Mouse (Mus musculus): ENCODE results near the gene Ugt1a10. TPM values are rescaled to one million over a fixed set of nuclear protein-coding genes. Genes with fewer than 3 reads are reported as not detected.
"Not testable (repeated sequence)": the region's sequence is repeated elsewhere in the genome, so short reads cannot be mapped to it uniquely, and the experiment has no call there.

The Ugt1a10 gene
- polyA plus RNA-seq, 1 experiment from 2014 or later = not detected

GRCm38 (mm10) chr1:88213061-88213460 is 157.9 kb downstream of the Ugt1a10 start:
- Histone ChIP-seq H3K27ac (replicated peaks) (no peak overlapping the region), H3K36me3 (replicated peaks) (no peaks in the 10 kb centered on the region), H3K4me1 (no peaks in the 10 kb centered on the region), H3K4me3 (no peak overlapping the region), H3K9me3 (peaks cover 52% of the 10 kb centered on the region), H3K27me3 (replicated peaks; ENCODE audit: low read depth, poor library complexity, severe bottlenecking) (no peaks in the 10 kb centered on the region)
- no peak for DNase-seq (ENCODE audit: low spot score)
- 84% methylated on average over 1 of the region's 1 CpGs for WGBS

DNA sequence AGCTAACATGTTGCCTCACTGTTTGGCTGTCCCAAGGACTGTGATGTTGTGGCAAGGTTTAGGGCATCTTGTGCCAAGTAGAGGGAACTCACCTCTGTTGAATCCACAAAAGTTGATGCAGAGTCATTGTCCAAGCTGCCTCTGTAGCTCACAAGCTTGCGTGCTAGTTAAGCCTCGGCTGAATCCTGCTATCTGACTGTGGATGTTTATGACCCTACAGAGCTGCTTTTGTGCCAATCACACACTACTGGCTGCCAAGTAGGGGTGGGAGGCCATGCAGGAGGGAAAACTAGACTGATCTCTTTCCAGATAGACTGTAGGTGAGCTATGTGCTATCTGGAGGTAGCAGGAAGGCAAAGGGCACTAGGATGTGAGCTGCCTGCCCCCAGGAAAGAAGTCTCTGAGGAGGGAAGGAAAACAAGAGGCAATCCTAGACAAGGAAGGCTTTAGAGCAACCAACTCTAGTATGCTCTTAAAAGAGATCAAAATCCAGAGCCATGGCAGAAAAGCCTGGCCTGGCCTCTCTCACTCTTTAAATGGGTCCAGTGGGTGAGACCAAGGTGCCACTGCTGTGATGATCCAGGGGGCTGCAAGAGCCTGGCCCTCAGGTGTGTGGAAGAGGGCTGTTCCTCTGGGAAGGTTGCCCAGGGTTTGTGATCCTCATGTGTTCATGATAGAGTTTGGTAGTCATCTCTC is 158.7 kb downstream of the Ugt1a10 start:
- 84% methylated on average over 2 of the region's 2 CpGs for WGBS

GRCm38 (mm10) chr1:88214462-88214952 is 159.3 kb downstream of the Ugt1a10 start:
- WGBS = 81% methylated on average over 2 of the region's 2 CpGs
- no peaks in the 10 kb centered on the region for H3K27me3 ChIP-seq (replicated peaks; ENCODE audit: low read depth, poor library complexity, severe bottlenecking)
- H3K4me3 ChIP-seq = no peak overlapping the region
- H3K9me3 ChIP-seq = peaks cover 52% of the 10 kb centered on the region
- no peak overlapping the region for H3K27ac ChIP-seq (replicated peaks)
- no peaks in the 10 kb centered on the region for H3K36me3 ChIP-seq (replicated peaks)
- DNase-seq (ENCODE audit: low spot score) = no peak
- H3K4me1 ChIP-seq = no peaks in the 10 kb centered on the region

More for the DNA sequence above, 158.7 kb downstream of the Ugt1a10 start:
- no peaks in the 10 kb centered on the region for H3K36me3 ChIP-seq (replicated peaks)
- no peak for DNase-seq (ENCODE audit: low spot score)
- H3K27ac ChIP-seq (replicated peaks) = no peak overlapping the region
- H3K4me1 ChIP-seq = no peaks in the 10 kb centered on the region
- peaks cover 52% of the 10 kb centered on the region for H3K9me3 ChIP-seq
- no peaks in the 10 kb centered on the region for H3K27me3 ChIP-seq (replicated peaks; ENCODE audit: low read depth, poor library complexity, severe bottlenecking)
- no peak overlapping the region for H3K4me3 ChIP-seq

DNA sequence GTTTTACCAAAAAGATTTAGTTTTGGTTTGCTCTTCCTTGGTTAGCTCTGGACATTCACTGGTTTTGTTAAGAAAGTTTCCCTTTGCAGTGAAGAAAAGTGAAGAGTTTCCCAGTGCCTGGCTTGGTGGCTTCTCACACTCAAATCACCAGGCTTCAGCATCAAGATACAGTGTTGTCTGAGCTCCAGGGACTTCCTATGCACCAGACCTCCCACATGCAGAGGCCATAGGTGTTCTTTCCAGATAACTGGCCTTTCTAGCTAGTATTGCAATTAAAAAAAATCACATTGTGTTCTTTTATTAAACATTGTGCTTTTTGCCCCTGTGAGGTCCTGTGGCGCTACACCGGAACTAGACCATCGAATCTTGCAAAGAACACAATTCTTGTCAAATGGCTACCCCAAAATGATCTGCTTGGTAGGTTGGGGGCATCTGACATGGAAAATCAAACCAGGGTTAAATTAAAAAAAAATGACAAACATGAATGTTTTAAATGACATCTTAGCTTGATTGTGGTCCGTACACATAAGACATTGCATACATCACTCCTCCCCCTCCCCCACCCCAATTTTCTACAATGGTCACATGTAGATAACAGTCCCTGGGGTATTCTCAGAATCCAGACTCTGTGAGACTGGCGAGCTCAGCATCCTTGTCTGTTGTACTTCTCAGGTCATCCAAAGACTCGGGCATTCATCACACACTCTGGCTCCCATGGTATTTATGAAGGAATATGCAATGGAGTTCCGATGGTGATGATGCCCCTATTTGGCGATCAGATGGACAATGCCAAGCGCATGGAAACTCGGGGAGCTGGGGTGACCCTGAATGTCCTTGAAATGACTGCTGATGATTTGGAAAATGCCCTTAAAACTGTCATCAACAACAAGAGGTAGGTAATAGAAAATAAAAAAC is 160.5 kb downstream of the Ugt1a10 start:
- DNase-seq (ENCODE audit: low spot score) = peak; percentile 11
- Histone ChIP-seq H3K4me3 (no peak overlapping the region), H3K9me3 (peaks cover 50% of the 10 kb centered on the region), H3K27me3 (replicated peaks; ENCODE audit: low read depth, poor library complexity, severe bottlenecking) (no peaks in the 10 kb centered on the region), H3K27ac (replicated peaks) (no peak overlapping the region), H3K4me1 (no peaks in the 10 kb centered on the region), H3K36me3 (replicated peaks) (no peaks in the 10 kb centered on the region)
- WGBS = 71% methylated on average over 10 of the region's 10 CpGs

GRCm38 (mm10) chr1:88216551-88216950 is 161.4 kb downstream of the Ugt1a10 start:
- Histone ChIP-seq H3K4me3 (no peak overlapping the region), H3K4me1 (no peaks in the 10 kb centered on the region), H3K27ac (replicated peaks) (no peak overlapping the region), H3K36me3 (replicated peaks) (no peaks in the 10 kb centered on the region), H3K9me3 (peaks cover 46% of the 10 kb centered on the region), H3K27me3 (replicated peaks; ENCODE audit: low read depth, poor library complexity, severe bottlenecking) (no peaks in the 10 kb centered on the region)
- no peak for DNase-seq (ENCODE audit: low spot score)
- 66% methylated on average over 2 of the region's 2 CpGs for WGBS

DNA sequence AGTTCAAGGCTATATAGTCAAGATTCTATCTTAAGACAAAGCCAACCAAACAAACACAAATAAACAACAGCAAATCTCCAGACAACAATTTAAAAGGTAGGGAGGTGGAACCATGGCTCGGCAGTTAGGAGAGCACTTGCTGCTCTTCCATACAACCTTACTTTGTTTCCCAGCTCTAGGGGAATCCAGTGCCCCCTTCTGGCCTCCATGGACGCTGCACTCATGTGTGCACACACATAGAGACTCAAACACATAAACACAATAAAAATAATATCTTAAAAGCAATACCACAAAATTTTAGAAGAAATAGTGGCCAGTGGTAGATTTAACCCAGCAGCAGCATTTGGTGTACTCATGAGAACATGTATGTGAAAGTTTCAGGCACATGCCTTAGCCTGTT is 162.0 kb downstream of the Ugt1a10 start:
- Histone ChIP-seq H3K27ac (replicated peaks) (no peak overlapping the region), H3K27me3 (replicated peaks; ENCODE audit: low read depth, poor library complexity, severe bottlenecking) (no peaks in the 10 kb centered on the region), H3K9me3 (peaks cover 40% of the 10 kb centered on the region), H3K4me1 (no peaks in the 10 kb centered on the region), H3K36me3 (replicated peaks) (no peaks in the 10 kb centered on the region), H3K4me3 (no peak overlapping the region)
- DNase-seq (ENCODE audit: low spot score) = no peak
- 65% methylated on average over 2 of the region's 2 CpGs for WGBS

DNA sequence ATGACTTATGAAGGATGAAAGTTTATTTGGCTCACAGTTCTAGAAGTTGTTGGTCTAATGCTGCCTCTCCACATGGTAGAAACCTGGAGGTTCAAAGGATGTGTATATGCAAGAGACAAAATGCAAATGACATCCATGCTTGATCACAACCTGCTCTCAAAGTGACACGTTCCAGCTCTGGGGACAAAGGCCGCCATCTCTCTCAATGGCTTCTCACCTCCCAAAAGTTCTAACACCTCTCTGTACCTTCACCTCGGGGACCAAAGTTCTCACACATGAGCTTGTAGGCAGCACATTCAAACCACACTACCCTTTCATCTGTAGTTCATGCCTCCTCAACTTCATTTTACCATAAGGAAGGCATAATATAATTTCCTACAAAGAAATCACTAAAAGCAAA is 162.4 kb downstream of the Ugt1a10 start:
- H3K36me3 ChIP-seq (replicated peaks) = no peaks in the 10 kb centered on the region
- no peak overlapping the region for H3K27ac ChIP-seq (replicated peaks)
- H3K4me1 ChIP-seq = no peaks in the 10 kb centered on the region
- no peak overlapping the region for H3K4me3 ChIP-seq
- 41% methylated on average over 3 of the region's 3 CpGs for WGBS
- DNase-seq (ENCODE audit: low spot score) = no peak
- H3K27me3 ChIP-seq (replicated peaks; ENCODE audit: low read depth, poor library complexity, severe bottlenecking) = no peaks in the 10 kb centered on the region
- H3K9me3 ChIP-seq = peaks cover 36% of the 10 kb centered on the region

DNA sequence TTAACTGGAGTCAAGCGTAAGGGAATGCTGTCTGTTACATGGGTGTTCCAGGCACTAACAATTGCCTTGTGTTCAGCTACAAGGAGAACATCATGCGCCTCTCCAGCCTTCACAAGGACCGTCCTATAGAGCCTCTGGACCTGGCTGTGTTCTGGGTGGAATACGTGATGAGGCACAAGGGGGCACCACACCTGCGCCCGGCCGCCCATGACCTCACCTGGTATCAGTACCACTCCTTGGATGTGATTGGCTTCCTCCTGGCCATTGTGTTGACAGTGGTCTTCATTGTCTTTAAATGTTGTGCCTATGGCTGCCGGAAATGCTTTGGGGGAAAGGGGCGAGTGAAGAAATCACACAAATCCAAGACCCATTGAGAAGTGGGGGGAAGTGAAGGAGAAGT is 162.9 kb downstream of the Ugt1a10 start:
- Histone ChIP-seq H3K27ac (replicated peaks) (no peak overlapping the region), H3K27me3 (replicated peaks; ENCODE audit: low read depth, poor library complexity, severe bottlenecking) (no peaks in the 10 kb centered on the region), H3K36me3 (replicated peaks) (no peaks in the 10 kb centered on the region), H3K4me1 (no peaks in the 10 kb centered on the region), H3K9me3 (peaks cover 31% of the 10 kb centered on the region), H3K4me3 (no peak overlapping the region)
- WGBS = 74% methylated on average over 9 of the region's 9 CpGs
- DNase-seq (ENCODE audit: low spot score) = peak; percentile 14

DNA sequence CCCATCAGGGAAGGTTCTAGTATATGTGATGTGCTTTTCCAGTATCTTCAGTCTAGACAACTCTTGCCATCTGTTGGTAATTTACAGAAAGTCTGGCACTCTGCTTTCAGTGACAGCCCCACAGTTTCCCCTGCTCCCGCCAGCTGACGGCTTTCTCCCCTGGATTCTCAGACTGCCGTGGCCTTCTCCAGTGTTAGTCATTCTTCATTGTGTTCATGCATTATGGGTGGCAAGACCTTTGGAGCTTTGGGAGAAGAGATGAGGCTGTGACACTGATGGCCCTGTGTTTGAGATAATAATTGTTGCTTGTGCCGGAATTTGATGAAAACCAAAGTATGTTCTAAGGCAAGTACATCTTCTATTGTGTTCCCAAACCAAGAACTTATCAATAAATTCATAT is 163.4 kb downstream of the Ugt1a10 start:
- Histone ChIP-seq H3K4me3 (no peak overlapping the region), H3K9me3 (peaks cover 26% of the 10 kb centered on the region), H3K27ac (replicated peaks) (no peak overlapping the region), H3K36me3 (replicated peaks) (no peaks in the 10 kb centered on the region), H3K4me1 (no peaks in the 10 kb centered on the region), H3K27me3 (replicated peaks; ENCODE audit: low read depth, poor library complexity, severe bottlenecking) (no peaks in the 10 kb centered on the region)
- WGBS = 51% methylated on average over 4 of the region's 4 CpGs
- DNase-seq (ENCODE audit: low spot score) = peak; percentile 11

DNA sequence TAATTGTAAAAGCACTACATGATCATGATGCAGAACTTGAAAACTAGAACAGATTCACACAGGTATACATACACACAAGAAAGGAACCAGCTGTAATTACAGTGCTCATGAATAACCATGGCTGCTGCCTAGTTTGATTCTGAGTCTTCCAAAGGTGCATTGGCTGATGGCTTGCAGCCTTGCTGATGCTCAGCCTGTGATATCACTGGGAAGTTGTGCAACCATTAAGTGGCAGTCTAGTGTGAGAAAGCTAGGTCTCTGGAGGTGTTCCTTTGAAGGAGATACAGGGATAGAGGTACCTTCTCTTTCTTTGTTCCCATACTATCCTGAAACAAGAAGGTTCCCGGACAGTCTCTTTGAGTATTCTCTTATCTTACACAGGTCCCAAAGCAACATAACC is 163.9 kb downstream of the Ugt1a10 start:
- no peaks in the 10 kb centered on the region for H3K27me3 ChIP-seq (replicated peaks; ENCODE audit: low read depth, poor library complexity, severe bottlenecking)
- peaks cover 21% of the 10 kb centered on the region for H3K9me3 ChIP-seq
- no peak overlapping the region for H3K27ac ChIP-seq (replicated peaks)
- H3K4me1 ChIP-seq = no peaks in the 10 kb centered on the region
- H3K4me3 ChIP-seq = no peak overlapping the region
- no peaks in the 10 kb centered on the region for H3K36me3 ChIP-seq (replicated peaks)
- DNase-seq (ENCODE audit: low spot score) = no peak
- 21% methylated on average over 1 of the region's 1 CpGs for WGBS

DNA sequence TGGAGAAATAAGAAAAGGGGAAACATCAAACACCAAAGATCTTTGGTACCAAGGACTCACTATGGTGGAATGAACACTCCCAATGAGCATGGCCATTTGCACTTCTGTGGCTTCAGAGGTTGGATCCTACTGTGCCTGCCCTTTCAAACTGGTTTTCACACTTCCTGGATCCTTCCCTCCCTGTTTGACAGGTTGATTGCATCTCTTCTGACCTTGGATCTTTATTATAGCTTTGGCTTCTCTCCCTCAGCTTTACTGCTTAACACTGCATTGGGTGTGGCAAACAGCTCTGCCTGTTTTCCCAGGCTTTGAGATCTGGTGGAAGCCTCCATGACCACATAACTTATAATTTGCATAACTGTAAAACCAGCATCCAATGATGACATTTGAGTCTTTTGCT is 165.1 kb downstream of the Ugt1a10 start:
- no peaks in the 10 kb centered on the region for H3K27me3 ChIP-seq (replicated peaks; ENCODE audit: low read depth, poor library complexity, severe bottlenecking)
- no peaks in the 10 kb centered on the region for H3K4me1 ChIP-seq
- H3K27ac ChIP-seq (replicated peaks) = no peak overlapping the region
- peaks cover 10% of the 10 kb centered on the region for H3K9me3 ChIP-seq
- no peak for DNase-seq (ENCODE audit: low spot score)
- no peaks in the 10 kb centered on the region for H3K36me3 ChIP-seq (replicated peaks)
- H3K4me3 ChIP-seq = no peak overlapping the region

- no peaks in the 10 kb centered on the region for H3K4me1 ChIP-seq
- H3K27me3 ChIP-seq (replicated peaks; ENCODE audit: low read depth, poor library complexity, severe bottlenecking) = no peaks in the 10 kb centered on the region
- H3K9me3 ChIP-seq = peaks cover 20% of the 10 kb centered on the region
- no peak overlapping the region for H3K4me3 ChIP-seq
- no peak for DNase-seq (ENCODE audit: low spot score)
- no peaks in the 10 kb centered on the region for H3K36me3 ChIP-seq (replicated peaks)
- no peak overlapping the region for H3K27ac ChIP-seq (replicated peaks)
- 56% methylated on average over 2 of the region's 2 CpGs for WGBS
These were observed 167.0 kb downstream of the Ugt1a10 start for GRCm38 (mm10) chr1:88222216-88222615.

- peak; percentile 11 for DNase-seq (ENCODE audit: low spot score)
- not testable (repeated sequence) for H3K4me1 ChIP-seq; H3K27ac ChIP-seq (replicated peaks); H3K27me3 ChIP-seq (replicated peaks; ENCODE audit: low read depth, poor library complexity, severe bottlenecking); H3K4me3 ChIP-seq; H3K36me3 ChIP-seq (replicated peaks)
- peaks cover 28% of the 10 kb centered on the region for H3K9me3 ChIP-seq
These were observed 167.9 kb downstream of the Ugt1a10 start for GRCm38 (mm10) chr1:88223011-88223515.

All from embryonic facial prominence, embryonic 10.5 days (tissue).